Mouse (Mus musculus): ENCODE data around the gene Vps18. TPM values are rescaled to one million over a fixed set of nuclear protein-coding genes. Genes with fewer than 3 reads are reported as not detected.

Vps18 gene
- polyA plus RNA-seq, 2 experiments, result 3.2 to 3.4 TPM

DNA sequence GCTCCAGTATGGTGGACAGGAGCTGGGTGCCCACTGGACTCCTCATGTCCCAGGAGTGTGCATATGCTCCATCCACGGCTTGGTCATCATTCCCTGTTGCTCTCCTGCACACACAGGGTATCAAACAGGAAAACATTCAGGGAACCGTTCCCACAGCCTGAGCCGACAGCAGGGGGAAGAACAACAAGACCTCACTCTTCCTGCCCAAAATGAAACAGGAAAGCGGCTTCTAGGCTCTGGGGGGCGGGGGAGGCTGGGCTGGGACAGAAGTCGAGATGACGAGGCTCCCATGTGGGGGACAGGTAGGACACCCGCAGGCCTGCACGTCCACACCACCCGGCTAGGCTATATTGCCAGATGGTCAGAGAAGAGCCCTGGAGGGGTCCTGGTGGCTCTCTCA, 47.9 kb downstream of the Vps18 start:
- no peak for ATAC-seq (ENCODE audit: insufficient read depth)
- Histone ChIP-seq H3K4me1 (replicated peaks; ENCODE audit: control insufficient read depth in 2 of 2, insufficient read depth in 2 of 2, low read length in 1 of 2) (peaks cover 0 to 3% of the 10 kb centered on the region in 2 experiments; a peak in 2 of 4 replicates), H3K36me3 (replicated peaks; ENCODE audit: control insufficient read depth, insufficient read depth, low read depth) (no peaks in the 10 kb centered on the region), H3K4me2 (ENCODE audit: low read depth) (no peak overlapping the region), H3K9me3 (ENCODE audit: control insufficient read depth, low read length) (no peaks in the 10 kb centered on the region), H3K9ac (replicated peaks) (no peak overlapping the region), H3K27me3 (ENCODE audit: control insufficient read depth, insufficient read depth, low read length) (peaks cover 12% of the 10 kb centered on the region), H3K4me3 (ENCODE audit: insufficient read depth in 1 of 2, low read depth in 2 of 2, low read length in 2 of 2) (no peak overlapping the region), H3K27ac (no peak overlapping the region)
- no peak for DNase-seq (ENCODE audit: low read depth in 3 of 3, low spot score in 3 of 3)
- TF ChIP-seq CTCF (IDR thresholded peaks at IDR 0.05; ENCODE audit: low read depth), result no peak
- no peak for TF ChIP-seq EP300 (IDR thresholded peaks at IDR 0.05; ENCODE audit: low read depth)
- 26% methylated on average over 10 of the region's 10 CpGs for WGBS (ENCODE audit: insufficient replicate concordance)

- no peaks in the 10 kb centered on the region for H3K9me3 ChIP-seq (ENCODE audit: control insufficient read depth, low read length)
- TF ChIP-seq EP300 (IDR thresholded peaks at IDR 0.05; ENCODE audit: low read depth) (no peak), CTCF (IDR thresholded peaks at IDR 0.05; ENCODE audit: low read depth) (peak; percentile 87)
- H3K4me3 ChIP-seq (ENCODE audit: insufficient read depth in 1 of 2, low read depth in 2 of 2, low read length in 2 of 2), result peak overlapping the region; percentile 56 to 62
- peak; percentile 49 to 59 (median 57) for DNase-seq (ENCODE audit: low read depth in 3 of 3, low spot score in 3 of 3)
- H3K4me1 ChIP-seq (replicated peaks; ENCODE audit: control insufficient read depth in 2 of 2, insufficient read depth in 2 of 2, low read length in 1 of 2), result peaks cover 0 to 3% of the 10 kb centered on the region in 2 experiments; a peak in 2 of 4 replicates
- H3K27ac ChIP-seq, result no peak overlapping the region
- WGBS (ENCODE audit: insufficient replicate concordance), result 5% methylated on average over 60 of the region's 60 CpGs
- peak overlapping the region; percentile 65 for H3K9ac ChIP-seq (replicated peaks)
- peaks cover 4% of the 10 kb centered on the region for H3K27me3 ChIP-seq (ENCODE audit: control insufficient read depth, insufficient read depth, low read length)
- H3K4me2 ChIP-seq (ENCODE audit: low read depth), result peak overlapping the region; percentile 78
- ATAC-seq (ENCODE audit: insufficient read depth), result peak; percentile 81
- no peaks in the 10 kb centered on the region for H3K36me3 ChIP-seq (replicated peaks; ENCODE audit: control insufficient read depth, insufficient read depth, low read depth)
Observed at GRCm38 (mm10) chr2:119337425-119338265, 49.1 kb downstream of the Vps18 start.

DNA sequence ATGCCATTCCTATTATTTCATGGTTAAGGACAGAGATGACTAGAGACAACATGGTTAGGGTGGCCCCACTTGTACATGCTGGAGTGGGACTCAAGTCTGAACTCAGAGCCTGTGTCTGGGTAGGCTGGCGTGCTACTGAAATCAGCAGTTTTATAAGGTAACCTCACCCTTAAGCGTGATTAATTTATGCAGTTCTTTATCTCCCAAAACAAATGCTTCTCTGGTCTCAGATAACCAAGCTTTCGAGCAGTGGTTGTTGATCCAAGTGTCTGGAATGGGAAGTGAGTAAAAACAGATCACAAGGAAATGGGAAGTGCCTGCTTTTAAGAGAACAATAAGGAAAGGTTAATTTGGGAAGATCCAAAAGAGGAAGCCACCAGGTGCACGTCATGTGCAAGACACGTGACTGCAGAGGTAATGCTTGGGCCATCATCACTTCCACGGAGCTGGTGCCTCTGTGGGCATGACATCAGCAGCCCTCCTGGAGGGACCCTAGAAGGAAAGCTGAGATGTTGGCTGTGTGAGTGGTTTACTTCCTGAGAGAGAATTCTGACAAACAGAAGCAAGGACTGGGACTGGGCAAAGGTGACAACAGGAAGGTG, 56.1 kb downstream of the Vps18 start:
- ATAC-seq (ENCODE audit: insufficient read depth), result no peak
- H3K4me2 ChIP-seq (ENCODE audit: low read depth), result no peak overlapping the region
- no peaks in the 10 kb centered on the region for H3K27me3 ChIP-seq (ENCODE audit: control insufficient read depth, insufficient read depth, low read length)
- H3K9me3 ChIP-seq (ENCODE audit: control insufficient read depth, low read length), result no peaks in the 10 kb centered on the region
- no peak for DNase-seq (ENCODE audit: low read depth in 3 of 3, low spot score in 3 of 3)
- no peak overlapping the region for H3K27ac ChIP-seq
- H3K36me3 ChIP-seq (replicated peaks; ENCODE audit: control insufficient read depth, insufficient read depth, low read depth), result no peaks in the 10 kb centered on the region
- no peak for TF ChIP-seq CTCF (IDR thresholded peaks at IDR 0.05; ENCODE audit: low read depth)
- no peak for TF ChIP-seq EP300 (IDR thresholded peaks at IDR 0.05; ENCODE audit: low read depth)
- no peak overlapping the region for H3K9ac ChIP-seq (replicated peaks)
- no peak overlapping the region for H3K4me3 ChIP-seq (ENCODE audit: insufficient read depth in 1 of 2, low read depth in 2 of 2, low read length in 2 of 2)
- 11% methylated on average over 6 of the region's 6 CpGs for WGBS (ENCODE audit: insufficient replicate concordance)
- H3K4me1 ChIP-seq (replicated peaks; ENCODE audit: control insufficient read depth in 2 of 2, insufficient read depth in 2 of 2, low read length in 1 of 2), result peaks cover 0 to 3% of the 10 kb centered on the region in 2 experiments; a peak in 1 of 4 replicates

Other genes starting within 250 kb of the Vps18 start
- gene Knl1, start 241.6 kb upstream of the Vps18 start, polyA plus RNA-seq (2012; rRNA removed), result 3.4 and 6.2 TPM in 2 replicates
- 45.5 and 49.7 TPM in 2 replicates for gene Knl1, start 241.6 kb upstream of the Vps18 start, polyA plus RNA-seq (2014; fragmentation: Nextera tagmentation; extraction: Ambion mirVana)
- gene Rad51, start 175.9 kb upstream of the Vps18 start, polyA plus RNA-seq (2012; rRNA removed), result 20.4 and 28.7 TPM in 2 replicates
- 33.9 and 35.7 TPM in 2 replicates for gene Rad51, start 175.9 kb upstream of the Vps18 start, polyA plus RNA-seq (2014; fragmentation: Nextera tagmentation; extraction: Ambion mirVana)
- 15.0 and 22.8 TPM in 2 replicates for gene Rmdn3, start 131.7 kb upstream of the Vps18 start, polyA plus RNA-seq (2012; rRNA removed)
- 42.2 and 47.6 TPM in 2 replicates for gene Rmdn3, start 131.7 kb upstream of the Vps18 start, polyA plus RNA-seq (2014; fragmentation: Nextera tagmentation; extraction: Ambion mirVana)
- 35.4 and 59.7 TPM in 2 replicates for gene Gchfr, start 121.0 kb upstream of the Vps18 start, polyA plus RNA-seq (2012; rRNA removed)
- 75.9 and 80.3 TPM in 2 replicates for gene Gchfr, start 121.0 kb upstream of the Vps18 start, polyA plus RNA-seq (2014; fragmentation: Nextera tagmentation; extraction: Ambion mirVana)
- not detected in 2 replicates for gene Gm14137, start 114.2 kb upstream of the Vps18 start, polyA plus RNA-seq (2012; rRNA removed)
- 0.05 TPM in 1 of 2 replicates, not detected in the other for gene Gm14137, start 114.2 kb upstream of the Vps18 start, polyA plus RNA-seq (2014; fragmentation: Nextera tagmentation; extraction: Ambion mirVana)
- gene Zfyve19, start 80.1 kb upstream of the Vps18 start, polyA plus RNA-seq (2012; rRNA removed), result 19.4 and 20.5 TPM in 2 replicates
- gene Zfyve19, start 80.1 kb upstream of the Vps18 start, polyA plus RNA-seq (2014; fragmentation: Nextera tagmentation; extraction: Ambion mirVana), result 16.4 and 18.2 TPM in 2 replicates
- gene Dnajc17, start 79.9 kb upstream of the Vps18 start, polyA plus RNA-seq (2012; rRNA removed), result 4.6 and 9.5 TPM in 2 replicates
- 5.4 and 6.9 TPM in 2 replicates for gene Dnajc17, start 79.9 kb upstream of the Vps18 start, polyA plus RNA-seq (2014; fragmentation: Nextera tagmentation; extraction: Ambion mirVana)
- gene Ppp1r14d, start 58.8 kb upstream of the Vps18 start, polyA plus RNA-seq (2012; rRNA removed), result not detected in 2 replicates
- gene Ppp1r14d, start 58.8 kb upstream of the Vps18 start, polyA plus RNA-seq (2014; fragmentation: Nextera tagmentation; extraction: Ambion mirVana), result not detected in 2 replicates
- 0.11 and 0.27 TPM in 2 replicates for gene Spint1, start 51.4 kb upstream of the Vps18 start, polyA plus RNA-seq (2012; rRNA removed)
- 0.11 and 0.13 TPM in 2 replicates for gene Spint1, start 51.4 kb upstream of the Vps18 start, polyA plus RNA-seq (2014; fragmentation: Nextera tagmentation; extraction: Ambion mirVana)
- gene Rhov, start 17.5 kb upstream of the Vps18 start, polyA plus RNA-seq (2012; rRNA removed), result 0.02 TPM in 1 of 2 replicates, not detected in the other
- not detected in 2 replicates for gene Rhov, start 17.5 kb upstream of the Vps18 start, polyA plus RNA-seq (2014; fragmentation: Nextera tagmentation; extraction: Ambion mirVana)
- 1.3 and 1.4 TPM in 2 replicates for gene Dll4, start 37.0 kb downstream of the Vps18 start, polyA plus RNA-seq (2012; rRNA removed)
- 0.83 and 0.86 TPM in 2 replicates for gene Dll4, start 37.0 kb downstream of the Vps18 start, polyA plus RNA-seq (2014; fragmentation: Nextera tagmentation; extraction: Ambion mirVana)
- 0.56 and 1.2 TPM in 2 replicates for gene Chac1, start 62.5 kb downstream of the Vps18 start, polyA plus RNA-seq (2012; rRNA removed)
- 0.29 and 1.7 TPM in 2 replicates for gene Chac1, start 62.5 kb downstream of the Vps18 start, polyA plus RNA-seq (2014; fragmentation: Nextera tagmentation; extraction: Ambion mirVana)
- 3.3 and 4.4 TPM in 2 replicates for gene Ino80, start 188.9 kb downstream of the Vps18 start, polyA plus RNA-seq (2012; rRNA removed)
- gene Ino80, start 188.9 kb downstream of the Vps18 start, polyA plus RNA-seq (2014; fragmentation: Nextera tagmentation; extraction: Ambion mirVana), result 1.8 and 2.0 TPM in 2 replicates

Data from liver, embryonic 14.5 days (tissue).